Mouse (Mus musculus) cerebellum, postnatal 10 days (tissue): ENCODE data around the gene St3gal2.
"Not testable (repeated sequence)": the region's sequence is repeated elsewhere in the genome, so short reads cannot be mapped to it uniquely, and the experiment has no call there.

Source experiments
- DNase-seq, 2 experiments: peaks; one replicate each; pipeline ENCODE4 v3.0.0; 2021; ENCODE audit warnings: mixed read lengths in 2 of 2

Gene St3gal2

DNA sequence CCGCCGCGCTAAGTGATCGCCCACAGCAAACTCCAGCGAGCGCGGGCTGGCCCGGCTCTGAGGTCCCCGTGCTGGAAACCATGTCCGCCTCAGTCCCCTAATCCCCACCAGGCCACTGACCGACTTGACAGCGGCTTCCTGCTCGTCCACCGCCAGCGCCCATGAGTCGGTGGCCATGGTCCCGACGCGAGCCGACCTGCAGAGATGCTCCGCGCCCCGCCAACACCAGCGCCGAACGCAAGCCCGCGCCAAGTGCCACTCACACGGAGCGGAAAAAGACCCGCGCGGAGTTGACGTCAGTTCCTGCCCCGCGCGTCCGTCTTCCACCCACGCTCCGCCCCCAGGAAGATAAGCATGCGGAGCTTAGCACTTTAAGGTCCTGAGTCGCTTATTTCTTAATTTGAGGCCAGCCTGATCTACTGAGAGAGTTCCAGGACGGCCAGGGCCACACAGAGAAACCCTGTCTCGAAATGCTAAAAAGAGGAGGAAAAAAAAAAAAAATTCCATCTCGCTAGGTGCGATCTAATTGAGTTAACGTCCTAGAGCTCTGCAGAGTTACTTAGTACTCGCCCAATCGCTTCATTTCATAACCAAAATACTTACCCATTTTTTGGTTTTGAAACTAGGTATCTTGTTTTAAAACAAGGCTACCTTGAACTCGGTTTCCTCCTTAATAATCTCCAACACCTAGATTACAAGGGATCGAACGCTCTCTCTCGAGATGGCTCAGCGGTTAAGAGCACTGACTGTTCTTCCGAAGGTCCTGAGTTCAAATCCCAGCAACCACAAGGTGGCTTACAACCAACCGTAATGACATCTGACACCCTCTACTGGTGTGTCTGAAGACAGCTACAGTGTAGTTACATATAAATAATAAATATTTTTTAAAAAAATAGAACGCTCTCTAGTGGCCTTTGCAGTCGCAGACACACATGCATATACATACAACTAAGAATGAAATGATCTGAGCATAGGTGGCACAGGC lies 78.1 kb downstream of the St3gal2 start, which contains the start of gene Ddx19a:
Gene Ddx19a, minus strand, starts transcription at position 254 of the 985 bp plus-strand sequence.
- peak; percentile 93 for DNase-seq

DNA sequence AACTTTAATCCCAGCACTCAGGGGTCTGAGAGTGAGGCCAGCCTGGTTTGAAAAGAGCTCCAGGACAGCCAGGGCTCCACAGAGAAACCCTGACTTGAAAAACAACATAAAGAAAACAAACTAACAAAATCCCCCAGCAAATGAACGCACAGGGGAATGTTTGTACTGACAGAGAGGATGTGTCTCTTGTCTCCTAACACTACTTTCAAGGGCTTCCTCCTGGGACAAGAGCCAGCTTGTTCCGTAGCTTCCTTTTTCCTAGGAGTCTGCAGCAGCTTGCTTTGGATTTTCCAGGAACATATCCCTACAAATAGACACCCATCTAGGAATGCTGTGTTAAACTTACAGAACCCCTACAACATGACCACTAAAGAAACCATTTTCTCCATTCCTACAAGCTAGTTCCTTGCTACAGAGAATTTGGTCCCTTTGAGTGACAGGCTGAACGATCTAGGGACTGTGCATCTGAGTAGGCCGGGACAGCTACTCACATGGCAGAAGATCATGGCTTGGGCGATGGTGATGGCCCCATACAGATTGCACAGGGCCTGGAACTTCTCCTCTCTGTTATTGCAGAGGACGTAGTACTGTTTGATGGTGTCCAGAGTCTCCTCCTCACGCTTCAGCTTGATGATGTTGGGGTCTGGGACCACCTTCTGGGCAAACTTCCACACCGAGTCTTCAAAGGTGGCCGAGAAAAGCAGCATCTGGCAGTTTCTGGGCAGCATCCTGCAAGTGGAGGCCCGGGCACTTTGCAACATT lies 90.7 kb downstream of the St3gal2 start:
- not testable (repeated sequence) for DNase-seq
